Mouse (Mus musculus) limb, embryonic 11.5 days (tissue): ENCODE measurements around the gene Agpat3. TPM values are rescaled to one million over a fixed set of nuclear protein-coding genes. Genes with fewer than 3 reads are reported as not detected.

Experiments used
- ATAC-seq: fragments of 200-750 bp; cut with Nextera tagmentation; 2 replicates; pipeline ENCODE4 v1.8.0; 2017; ENCODE audit warnings: low read depth; ENCODE audit not compliant: insufficient number of reproducible peaks, low FRiP score, low TSS enrichment
- DNase-seq: peaks from one replicate; pipeline ENCODE4 v3.0.0-alpha.2; 2015; ENCODE audit warnings: low spot score
- H3K27ac ChIP-seq: fragments of 300-500 bp; sonication (generic); replicated peaks from 2 replicates; pipeline ENCODE4 v1.5.1; 2014; ENCODE audit warnings: low read depth, mild to moderate bottlenecking, low read length
- H3K27me3 ChIP-seq: fragments of 300-500 bp; sonication (generic); 2 replicates; pipeline ENCODE4 v1.6.1; 2014; ENCODE audit warnings: mild to moderate bottlenecking, low read length, mixed read lengths; ENCODE audit not compliant: control insufficient read depth, insufficient read depth
- H3K36me3 ChIP-seq: fragments of 300-500 bp; sonication (generic); 2 replicates; pipeline ENCODE4 v1.6.1; 2014; ENCODE audit warnings: mild to moderate bottlenecking, low read length, moderate library complexity, mixed read lengths; ENCODE audit not compliant: control insufficient read depth, insufficient read depth
- H3K4me1 ChIP-seq: fragments of 300-500 bp; sonication (generic); 2 replicates; pipeline ENCODE4 v1.6.1; 2014; ENCODE audit warnings: low read length, mixed read lengths; ENCODE audit not compliant: control insufficient read depth, insufficient read depth
- H3K4me2 ChIP-seq: fragments of 300-500 bp; sonication (generic); 2 replicates; pipeline ENCODE4 v1.6.1; 2014; ENCODE audit warnings: low read depth, mild to moderate bottlenecking, moderate library complexity; ENCODE audit not compliant: severe bottlenecking
- H3K4me3 ChIP-seq: fragments of 300-500 bp; sonication (generic); 2 replicates; pipeline ENCODE4 v1.5.1; 2014; ENCODE audit warnings: low read depth, low read length
- H3K9ac ChIP-seq: fragments of 300-500 bp; sonication (generic); 2 replicates; pipeline ENCODE4 v1.6.1; 2014; ENCODE audit warnings: mild to moderate bottlenecking, low read length
- H3K9me3 ChIP-seq: fragments of 300-500 bp; sonication (generic); 2 replicates; pipeline ENCODE4 v1.6.1; 2016; ENCODE audit warnings: low read length; ENCODE audit not compliant: control insufficient read depth
- WGBS: fragments of 180-500 bp; shearing (Covaris S2); extraction: QIAGEN DNeasy Blood & Tissue Kit; methylation state at CpG from one replicate; pipeline ENCODE4 v1.1.7; 2014; 5-methylcytosine and 5-hydroxymethylcytosine counted together
- polyA plus RNA-seq: library from polyadenylated mRNA; unstranded; fragments of >200 nt; fragmentation: Nextera tagmentation; extraction: Ambion mirVana; gene quantifications from 2 replicates; pipeline ENCODE4 v1.2.1, GENCODE M21; 2014

Gene Agpat3
- polyA plus RNA-seq, 1 experiment from 2014 or later = 38.0 TPM

- no peaks in the 10 kb centered on the region for H3K27me3 ChIP-seq
- no peaks in the 10 kb centered on the region for H3K9me3 ChIP-seq
- no peak overlapping the region; the same call in 1 of the 2 replicates for H3K9ac ChIP-seq
- no peak overlapping the region for H3K27ac ChIP-seq
- H3K4me1 ChIP-seq = no peaks in the 10 kb centered on the region
- DNase-seq = no peak
- WGBS = 84% methylated on average over 9 of the region's 9 CpGs
- H3K4me3 ChIP-seq = no peak overlapping the region
- H3K36me3 ChIP-seq = peaks cover 3% of the 10 kb centered on the region; the same call in 1 of the 2 replicates
- no peak overlapping the region for H3K4me2 ChIP-seq
- no peak for ATAC-seq
Observed at GRCm38 (mm10) chr10:78280486-78280885, 71.8 kb downstream of the Agpat3 start.

- 39% methylated on average over 8 of the region's 8 CpGs for WGBS
- H3K9me3 ChIP-seq = no peaks in the 10 kb centered on the region
- no peak overlapping the region for H3K4me2 ChIP-seq
- no peak overlapping the region for H3K9ac ChIP-seq
- no peaks in the 10 kb centered on the region for H3K4me1 ChIP-seq
- H3K36me3 ChIP-seq = peaks cover 3% of the 10 kb centered on the region; the same call in 1 of the 2 replicates
- no peaks in the 10 kb centered on the region for H3K27me3 ChIP-seq
- peak; percentile 16; the same call in 1 of the 2 replicates for ATAC-seq
- no peak overlapping the region for H3K27ac ChIP-seq
- H3K4me3 ChIP-seq = no peak overlapping the region
- peak; percentile 61 for DNase-seq
Observed at GRCm38 (mm10) chr10:78279210-78279609, 73.1 kb downstream of the Agpat3 start.

GRCm38 (mm10) chr10:78277835-78278234 is 74.5 kb downstream of the Agpat3 start:
- H3K27ac ChIP-seq = no peak overlapping the region
- H3K9me3 ChIP-seq = no peaks in the 10 kb centered on the region
- 79% methylated on average over 3 of the region's 3 CpGs for WGBS
- no peak overlapping the region for H3K4me2 ChIP-seq
- no peak for DNase-seq
- peaks cover 3% of the 10 kb centered on the region; the same call in 1 of the 2 replicates for H3K36me3 ChIP-seq
- no peak overlapping the region for H3K4me3 ChIP-seq
- no peak overlapping the region for H3K9ac ChIP-seq
- no peak for ATAC-seq
- no peaks in the 10 kb centered on the region for H3K27me3 ChIP-seq
- H3K4me1 ChIP-seq = no peaks in the 10 kb centered on the region

- WGBS = 90% methylated on average over 4 of the region's 4 CpGs
- H3K27me3 ChIP-seq = no peaks in the 10 kb centered on the region
- no peak overlapping the region for H3K4me3 ChIP-seq
- H3K36me3 ChIP-seq = no peaks in the 10 kb centered on the region; the same call in 1 of the 2 replicates
- DNase-seq (no peak), ATAC-seq (no peak)
- H3K9ac ChIP-seq = no peak overlapping the region
- no peaks in the 10 kb centered on the region for H3K4me1 ChIP-seq
- H3K4me2 ChIP-seq = no peak overlapping the region
- H3K9me3 ChIP-seq = no peaks in the 10 kb centered on the region
- H3K27ac ChIP-seq = no peak overlapping the region
Observed at GRCm38 (mm10) chr10:78276242-78276641, 76.0 kb downstream of the Agpat3 start.

GRCm38 (mm10) chr10:78272932-78273331 is 79.4 kb downstream of the Agpat3 start:
- ATAC-seq = no peak
- Histone ChIP-seq H3K4me3 (no peak overlapping the region), H3K27me3 (no peaks in the 10 kb centered on the region), H3K4me2 (no peak overlapping the region), H3K9ac (no peak overlapping the region), H3K27ac (no peak overlapping the region), H3K36me3 (no peaks in the 10 kb centered on the region; the same call in 1 of the 2 replicates), H3K9me3 (no peaks in the 10 kb centered on the region), H3K4me1 (no peaks in the 10 kb centered on the region)
- 24% methylated on average over 8 of the region's 9 CpGs for WGBS
- no peak for DNase-seq

GRCm38 (mm10) chr10:78265881-78266280 is 86.4 kb downstream of the Agpat3 start:
- no peak overlapping the region for H3K4me3 ChIP-seq
- no peak overlapping the region for H3K9ac ChIP-seq
- no peaks in the 10 kb centered on the region for H3K36me3 ChIP-seq
- no peaks in the 10 kb centered on the region for H3K9me3 ChIP-seq
- H3K27ac ChIP-seq = no peak overlapping the region
- H3K4me1 ChIP-seq = no peaks in the 10 kb centered on the region
- no peak for DNase-seq
- H3K27me3 ChIP-seq = no peaks in the 10 kb centered on the region
- H3K4me2 ChIP-seq = no peak overlapping the region
- 72% methylated on average over 3 of the region's 3 CpGs for WGBS
- ATAC-seq = no peak

GRCm38 (mm10) chr10:78264735-78265134 is 87.6 kb downstream of the Agpat3 start:
- Histone ChIP-seq H3K4me2 (no peak overlapping the region), H3K4me1 (no peaks in the 10 kb centered on the region), H3K27ac (no peak overlapping the region), H3K4me3 (no peak overlapping the region), H3K9me3 (no peaks in the 10 kb centered on the region), H3K27me3 (no peaks in the 10 kb centered on the region), H3K36me3 (no peaks in the 10 kb centered on the region), H3K9ac (no peak overlapping the region)
- ATAC-seq (no peak), DNase-seq (no peak)
- WGBS = 89% methylated on average over 3 of the region's 3 CpGs

GRCm38 (mm10) chr10:78260916-78261650 is 91.2 kb downstream of the Agpat3 start:
- 66% methylated on average over 7 of the region's 7 CpGs for WGBS

More at GRCm38 (mm10) chr10:78260916-78261650, 91.2 kb downstream of the Agpat3 start:
- DNase-seq (no peak), ATAC-seq (no peak)
- no peak overlapping the region for H3K27ac ChIP-seq
- no peak overlapping the region for H3K4me2 ChIP-seq
- H3K9me3 ChIP-seq = no peaks in the 10 kb centered on the region
- H3K27me3 ChIP-seq = no peaks in the 10 kb centered on the region
- H3K9ac ChIP-seq = no peak overlapping the region
- no peaks in the 10 kb centered on the region for H3K36me3 ChIP-seq
- no peaks in the 10 kb centered on the region for H3K4me1 ChIP-seq
- H3K4me3 ChIP-seq = no peak overlapping the region
